Mouse (Mus musculus): ENCODE data around the gene Med21. TPM values are rescaled to one million over a fixed set of nuclear protein-coding genes. Genes with fewer than 3 reads are reported as not detected.

Gene Med21
- polyA plus RNA-seq, 1 experiment, result 59.9 TPM

DNA sequence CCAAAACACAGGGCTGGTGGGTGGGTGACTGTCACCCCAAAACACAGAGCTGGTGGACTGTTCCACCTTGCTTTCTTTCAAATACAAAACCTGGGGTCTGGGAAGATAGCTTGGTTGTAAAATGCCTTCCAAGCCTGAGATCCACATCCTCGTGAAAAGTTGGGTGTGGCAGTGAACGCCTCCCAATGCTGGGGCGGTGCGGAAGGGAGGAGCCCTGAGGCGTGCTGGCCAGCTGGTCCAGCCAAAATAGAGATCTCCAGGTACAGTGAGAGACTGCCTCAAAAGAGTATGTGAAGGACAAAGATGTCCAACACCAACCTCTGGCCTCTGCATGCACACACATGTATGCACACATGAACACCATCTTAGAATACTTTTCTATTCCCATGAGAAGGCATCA is 27.8 kb upstream of the Med21 start:
- WGBS, result 90% methylated on average over 5 of the region's 5 CpGs
- H3K27ac ChIP-seq (ENCODE audit: insufficient read depth, low read depth, low read length), result no peak overlapping the region
- no peak for TF ChIP-seq POLR2A (IDR thresholded peaks at IDR 0.05; ENCODE audit: low read depth, low read length)
- no peak for TF ChIP-seq CTCF (conservative IDR thresholded peaks at IDR 0.05; ENCODE audit: insufficient read depth, insufficient read length, low read depth, low read length)
- peaks cover 11% of the 10 kb centered on the region for H3K36me3 ChIP-seq (ENCODE audit: control insufficient read depth, insufficient read depth, low read length)
- no peaks in the 10 kb centered on the region for H3K4me1 ChIP-seq (ENCODE audit: control insufficient read depth, insufficient read depth, low read length)
- no peak overlapping the region for H3K4me3 ChIP-seq (ENCODE audit: insufficient read depth, low read depth, low read length)
- H3K27me3 ChIP-seq (replicated peaks; ENCODE audit: control insufficient read depth, insufficient read depth, low read length), result no peaks in the 10 kb centered on the region
- no peak for DNase-seq

DNA sequence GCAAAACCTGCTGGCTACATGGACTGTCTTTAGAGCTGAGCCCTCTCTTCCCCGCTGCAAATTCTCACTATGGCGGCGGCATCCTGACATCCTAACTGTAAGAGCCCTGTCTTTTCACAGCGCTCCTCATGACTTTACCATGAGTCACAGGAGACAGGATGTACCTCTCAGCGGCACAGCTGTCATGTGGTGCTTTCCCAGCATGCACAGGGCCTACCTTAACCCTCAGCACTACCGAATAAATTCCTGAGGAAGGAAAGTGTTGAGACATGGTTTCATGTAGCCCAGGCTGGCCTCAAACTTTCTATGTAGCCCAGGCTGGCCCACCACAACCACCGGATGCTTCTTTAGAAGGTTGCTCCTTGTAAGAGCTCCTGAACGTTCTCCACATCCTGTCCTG is 26.5 kb upstream of the Med21 start:
- TF ChIP-seq CTCF (conservative IDR thresholded peaks at IDR 0.05; ENCODE audit: insufficient read depth, insufficient read length, low read depth, low read length), result no peak
- TF ChIP-seq POLR2A (IDR thresholded peaks at IDR 0.05; ENCODE audit: low read depth, low read length), result no peak
- Histone ChIP-seq H3K4me3 (ENCODE audit: insufficient read depth, low read depth, low read length) (no peak overlapping the region), H3K36me3 (ENCODE audit: control insufficient read depth, insufficient read depth, low read length) (peaks cover 8% of the 10 kb centered on the region), H3K27me3 (replicated peaks; ENCODE audit: control insufficient read depth, insufficient read depth, low read length) (no peaks in the 10 kb centered on the region), H3K27ac (ENCODE audit: insufficient read depth, low read depth, low read length) (no peak overlapping the region), H3K4me1 (ENCODE audit: control insufficient read depth, insufficient read depth, low read length) (no peaks in the 10 kb centered on the region)
- 88% methylated on average over 8 of the region's 8 CpGs for WGBS
- no peak for DNase-seq

DNA sequence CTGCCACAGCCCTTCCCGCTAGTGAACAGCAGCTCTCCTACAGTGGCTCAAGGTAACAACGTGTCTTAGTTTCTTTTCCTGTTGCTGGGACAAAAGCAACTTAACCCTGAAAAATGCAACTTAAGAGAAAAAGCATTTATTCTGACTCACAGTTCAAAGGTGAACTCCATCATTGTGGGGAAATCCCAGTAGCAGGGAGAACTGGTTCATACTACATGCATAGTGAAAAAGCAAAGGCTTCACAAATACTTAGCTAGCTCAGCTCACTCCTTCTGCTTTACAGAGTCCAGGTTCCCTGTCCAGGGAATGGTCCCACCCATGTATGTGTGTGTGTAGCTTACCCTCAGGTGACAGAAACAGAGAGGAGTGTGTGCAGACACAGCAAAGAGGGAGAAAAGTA is 25.7 kb upstream of the Med21 start:
- 54% methylated on average over 2 of the region's 2 CpGs for WGBS
- Histone ChIP-seq H3K4me1 (ENCODE audit: control insufficient read depth, insufficient read depth, low read length) (no peaks in the 10 kb centered on the region), H3K27ac (ENCODE audit: insufficient read depth, low read depth, low read length) (no peak overlapping the region), H3K4me3 (ENCODE audit: insufficient read depth, low read depth, low read length) (no peak overlapping the region), H3K27me3 (replicated peaks; ENCODE audit: control insufficient read depth, insufficient read depth, low read length) (no peaks in the 10 kb centered on the region), H3K36me3 (ENCODE audit: control insufficient read depth, insufficient read depth, low read length) (peaks cover 8% of the 10 kb centered on the region)
- no peak for DNase-seq
- no peak for TF ChIP-seq CTCF (conservative IDR thresholded peaks at IDR 0.05; ENCODE audit: insufficient read depth, insufficient read length, low read depth, low read length)
- no peak for TF ChIP-seq POLR2A (IDR thresholded peaks at IDR 0.05; ENCODE audit: low read depth, low read length)

DNA sequence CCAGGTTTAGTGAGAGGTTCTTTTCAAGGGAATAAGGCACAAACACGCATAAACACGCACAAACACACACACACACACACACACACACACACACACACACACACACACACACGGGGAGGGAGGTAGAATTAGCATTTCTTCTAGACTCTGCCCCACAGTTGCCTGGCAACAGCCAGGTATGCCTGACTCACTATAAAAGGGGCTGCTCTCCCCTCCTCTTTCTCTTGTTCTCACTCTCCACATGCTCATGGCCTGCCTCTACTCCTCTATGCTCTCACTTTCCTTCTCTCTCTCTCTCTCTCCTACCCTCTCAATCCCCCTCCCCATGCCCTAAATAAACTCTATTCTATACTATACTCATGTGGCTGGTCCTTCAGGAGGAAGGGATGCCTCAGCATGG is 14.2 kb upstream of the Med21 start:
- TF ChIP-seq CTCF (conservative IDR thresholded peaks at IDR 0.05; ENCODE audit: insufficient read depth, insufficient read length, low read depth, low read length), result no peak
- TF ChIP-seq POLR2A (IDR thresholded peaks at IDR 0.05; ENCODE audit: low read depth, low read length), result no peak
- no peak overlapping the region for H3K27ac ChIP-seq (ENCODE audit: insufficient read depth, low read depth, low read length)
- H3K4me1 ChIP-seq (ENCODE audit: control insufficient read depth, insufficient read depth, low read length), result peaks cover 8% of the 10 kb centered on the region
- DNase-seq, result no peak
- H3K36me3 ChIP-seq (ENCODE audit: control insufficient read depth, insufficient read depth, low read length), result no peaks in the 10 kb centered on the region
- H3K27me3 ChIP-seq (replicated peaks; ENCODE audit: control insufficient read depth, insufficient read depth, low read length), result no peaks in the 10 kb centered on the region
- H3K4me3 ChIP-seq (ENCODE audit: insufficient read depth, low read depth, low read length), result no peak overlapping the region
- WGBS, result 59% methylated on average over 3 of the region's 3 CpGs

DNA sequence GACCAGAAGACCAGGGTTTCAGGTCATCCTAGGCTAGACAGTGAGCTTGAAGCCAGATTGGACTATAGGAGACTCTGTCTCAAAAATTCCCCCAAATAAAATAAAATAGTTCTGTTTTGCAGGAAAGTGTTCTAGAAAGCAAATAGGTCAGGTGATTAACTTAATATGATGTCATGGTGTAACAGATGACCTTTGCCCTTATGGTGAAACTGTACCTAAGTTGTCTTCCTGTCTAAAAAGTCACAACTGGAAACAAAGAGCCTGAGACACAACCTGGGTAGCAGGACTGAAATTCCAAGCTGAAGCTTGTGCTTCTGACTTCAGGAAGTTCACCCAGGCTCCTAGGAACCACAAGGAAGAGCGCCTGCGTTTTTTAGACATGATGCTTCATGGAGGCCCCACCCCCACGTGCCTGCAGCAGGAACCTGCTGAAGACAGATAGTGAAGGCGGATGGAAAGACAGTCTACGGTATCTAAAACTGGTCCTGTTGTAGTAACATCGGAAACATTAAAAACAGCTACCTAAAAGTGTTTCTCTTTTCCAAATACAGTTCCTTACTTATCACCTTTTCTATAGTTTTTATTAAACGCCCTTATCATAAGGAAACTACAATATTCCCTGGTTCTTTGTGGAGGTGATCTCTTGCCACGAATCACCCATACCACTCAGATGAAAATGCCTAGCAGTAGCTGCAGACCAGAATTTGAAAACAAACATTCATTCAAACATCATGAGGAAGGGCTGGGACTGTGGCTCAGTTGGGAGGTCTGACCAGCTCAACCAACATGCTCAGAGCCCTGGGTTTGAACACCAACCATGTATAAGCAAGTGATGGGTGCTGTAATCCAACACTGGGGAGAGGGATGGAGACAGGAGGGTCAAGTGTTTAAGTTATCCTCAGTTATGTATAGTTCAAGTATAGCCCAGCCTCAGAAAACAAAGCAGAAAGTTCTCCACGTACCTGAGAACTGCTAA is 12.3 kb upstream of the Med21 start:
- no peaks in the 10 kb centered on the region for H3K36me3 ChIP-seq (ENCODE audit: control insufficient read depth, insufficient read depth, low read length)
- H3K27me3 ChIP-seq (replicated peaks; ENCODE audit: control insufficient read depth, insufficient read depth, low read length), result no peaks in the 10 kb centered on the region
- no peak overlapping the region for H3K27ac ChIP-seq (ENCODE audit: insufficient read depth, low read depth, low read length)
- 83% methylated on average over 9 of the region's 9 CpGs for whole genome bisulfite sequencing
- H3K4me1 ChIP-seq (ENCODE audit: control insufficient read depth, insufficient read depth, low read length), result peaks cover 8% of the 10 kb centered on the region
- DNase-seq, result no peak
- H3K4me3 ChIP-seq (ENCODE audit: insufficient read depth, low read depth, low read length), result no peak overlapping the region
- no peak for TF ChIP-seq CTCF (conservative IDR thresholded peaks at IDR 0.05; ENCODE audit: insufficient read depth, insufficient read length, low read depth, low read length)
- no peak for TF ChIP-seq POLR2A (IDR thresholded peaks at IDR 0.05; ENCODE audit: low read depth, low read length)

DNA sequence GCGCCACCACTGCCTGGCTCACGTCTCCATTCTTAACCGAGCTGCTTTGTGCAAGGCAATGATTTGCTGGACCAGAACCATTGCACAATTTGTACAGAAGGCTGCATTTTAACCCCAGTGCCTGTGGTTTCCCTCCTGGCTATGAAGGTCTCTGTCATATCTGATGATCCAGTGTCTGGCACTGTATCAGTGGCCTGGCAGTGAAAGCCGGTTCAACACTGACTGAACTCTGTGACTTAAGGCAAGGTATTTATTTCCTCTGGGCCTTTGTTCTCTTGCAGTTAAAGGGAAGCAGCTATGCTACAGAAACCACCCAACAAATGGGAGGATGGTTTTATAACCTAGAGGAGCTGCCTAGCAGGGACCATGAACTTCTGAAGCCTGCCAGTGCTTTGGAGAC is 11.4 kb upstream of the Med21 start:
- peak; percentile 87 for DNase-seq
- no peak for TF ChIP-seq CTCF (conservative IDR thresholded peaks at IDR 0.05; ENCODE audit: insufficient read depth, insufficient read length, low read depth, low read length)
- no peak for TF ChIP-seq POLR2A (IDR thresholded peaks at IDR 0.05; ENCODE audit: low read depth, low read length)

DNA sequence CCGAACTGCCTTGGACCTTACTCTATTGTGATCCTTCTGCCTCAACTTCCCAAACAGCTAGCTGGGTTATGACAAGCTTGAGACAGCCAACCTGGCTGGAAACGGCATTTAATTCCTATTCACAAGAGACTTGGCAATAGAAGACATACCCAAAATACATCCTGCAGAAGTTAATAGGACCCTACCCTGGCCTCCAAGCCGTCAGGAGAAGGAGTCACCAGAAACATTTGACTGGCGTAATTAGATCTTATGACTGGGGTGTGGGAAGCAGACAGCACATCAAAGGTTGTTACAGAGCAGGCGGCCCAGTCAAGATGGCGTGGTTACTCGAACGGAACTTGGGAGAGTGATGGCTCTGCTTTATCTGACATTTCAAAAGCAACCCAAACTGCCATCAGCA is 10.5 kb upstream of the Med21 start:
- Histone ChIP-seq H3K4me3 (ENCODE audit: insufficient read depth, low read depth, low read length) (no peak overlapping the region), H3K27me3 (replicated peaks; ENCODE audit: control insufficient read depth, insufficient read depth, low read length) (no peaks in the 10 kb centered on the region), H3K36me3 (ENCODE audit: control insufficient read depth, insufficient read depth, low read length) (no peaks in the 10 kb centered on the region), H3K4me1 (ENCODE audit: control insufficient read depth, insufficient read depth, low read length) (peaks cover 8% of the 10 kb centered on the region), H3K27ac (ENCODE audit: insufficient read depth, low read depth, low read length) (no peak overlapping the region; the same call in 1 of the 2 replicates)
- DNase-seq, result no peak
- TF ChIP-seq CTCF (conservative IDR thresholded peaks at IDR 0.05; ENCODE audit: insufficient read depth, insufficient read length, low read depth, low read length), result no peak
- TF ChIP-seq POLR2A (IDR thresholded peaks at IDR 0.05; ENCODE audit: low read depth, low read length), result no peak
- WGBS, result 74% methylated on average over 8 of the region's 8 CpGs

More for the DNA sequence above, 11.4 kb upstream of the Med21 start:
- Histone ChIP-seq H3K27me3 (replicated peaks; ENCODE audit: control insufficient read depth, insufficient read depth, low read length) (no peaks in the 10 kb centered on the region), H3K4me1 (ENCODE audit: control insufficient read depth, insufficient read depth, low read length) (peaks cover 8% of the 10 kb centered on the region), H3K4me3 (ENCODE audit: insufficient read depth, low read depth, low read length) (no peak overlapping the region), H3K27ac (ENCODE audit: insufficient read depth, low read depth, low read length) (peak overlapping the region; percentile 8; the same call in 1 of the 2 replicates), H3K36me3 (ENCODE audit: control insufficient read depth, insufficient read depth, low read length) (no peaks in the 10 kb centered on the region)
- WGBS, result 43% methylated on average over 4 of the region's 4 CpGs

Data from kidney, adult 2 months (tissue).